Mouse (Mus musculus): ENCODE measurements at regions not wholly inside any gene's neighbourhood (a gene's known extent, or its start where the extent isn't known, plus 50 kb on each side); places are given as distances from the start of the nearest gene placed in this dataset.

- H3K27ac ChIP-seq (ENCODE audit: insufficient read depth, low read depth, low read length), result no peak overlapping the region
- WGBS, result 90% methylated on average over 5 of the region's 5 CpGs
- TF ChIP-seq CTCF (IDR thresholded peaks at IDR 0.05; ENCODE audit: extremely low read depth, insufficient read length, insufficient replicate concordance, low read depth, low read length) (no peak), POLR2A (IDR thresholded peaks at IDR 0.05; ENCODE audit: low read depth, low read length) (no peak)
These were observed 136.0 kb downstream of the 4933412E24Rik start for GRCm38 (mm10) chr15:59880426-59880825.

DNA sequence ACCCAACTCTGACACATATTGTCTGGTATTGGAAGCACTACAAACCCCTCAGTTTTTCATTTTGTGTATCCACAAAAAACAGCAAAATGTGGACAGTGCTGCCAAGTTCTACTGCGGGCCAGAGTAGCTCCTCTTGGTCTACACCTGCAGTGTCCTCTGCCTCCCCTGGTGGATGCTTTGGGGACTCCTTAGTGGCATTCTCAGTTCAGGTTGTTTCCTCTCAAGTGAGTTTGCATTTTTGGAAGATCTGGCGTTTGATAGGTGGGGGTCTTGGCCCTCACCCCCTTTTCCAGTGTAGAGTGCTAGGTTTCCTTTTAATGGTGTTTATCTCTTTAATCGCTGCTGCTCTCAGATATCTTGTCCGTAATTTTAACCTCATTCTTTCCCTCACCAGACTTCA lies 137.1 kb downstream of the 4933412E24Rik start:
- Histone ChIP-seq H3K36me3 (ENCODE audit: control insufficient read depth, insufficient read depth, low read length) (no peaks in the 10 kb centered on the region), H3K27me3 (ENCODE audit: control insufficient read depth, insufficient read depth, low read length) (no peaks in the 10 kb centered on the region; the same call in 1 of the 2 replicates), H3K4me3 (ENCODE audit: low read depth, low read length) (no peak overlapping the region), H3K4me1 (ENCODE audit: control insufficient read depth, insufficient read depth, insufficient read length, low read length) (no peaks in the 10 kb centered on the region), H3K27ac (ENCODE audit: insufficient read depth, low read depth, low read length) (no peak overlapping the region)
- WGBS, result 72% methylated on average over 4 of the region's 4 CpGs
- TF ChIP-seq POLR2A (IDR thresholded peaks at IDR 0.05; ENCODE audit: low read depth, low read length) (no peak), CTCF (IDR thresholded peaks at IDR 0.05; ENCODE audit: extremely low read depth, insufficient read length, insufficient replicate concordance, low read depth, low read length) (no peak; the same call in 1 of the 2 replicates)

More at GRCm38 (mm10) chr15:59880426-59880825, 136.0 kb downstream of the 4933412E24Rik start:
- H3K27me3 ChIP-seq (ENCODE audit: control insufficient read depth, insufficient read depth, low read length), result no peaks in the 10 kb centered on the region; the same call in 1 of the 2 replicates
- H3K4me3 ChIP-seq (ENCODE audit: low read depth, low read length), result no peak overlapping the region
- no peaks in the 10 kb centered on the region for H3K4me1 ChIP-seq (ENCODE audit: control insufficient read depth, insufficient read depth, insufficient read length, low read length)
- no peaks in the 10 kb centered on the region for H3K36me3 ChIP-seq (ENCODE audit: control insufficient read depth, insufficient read depth, low read length)

DNA sequence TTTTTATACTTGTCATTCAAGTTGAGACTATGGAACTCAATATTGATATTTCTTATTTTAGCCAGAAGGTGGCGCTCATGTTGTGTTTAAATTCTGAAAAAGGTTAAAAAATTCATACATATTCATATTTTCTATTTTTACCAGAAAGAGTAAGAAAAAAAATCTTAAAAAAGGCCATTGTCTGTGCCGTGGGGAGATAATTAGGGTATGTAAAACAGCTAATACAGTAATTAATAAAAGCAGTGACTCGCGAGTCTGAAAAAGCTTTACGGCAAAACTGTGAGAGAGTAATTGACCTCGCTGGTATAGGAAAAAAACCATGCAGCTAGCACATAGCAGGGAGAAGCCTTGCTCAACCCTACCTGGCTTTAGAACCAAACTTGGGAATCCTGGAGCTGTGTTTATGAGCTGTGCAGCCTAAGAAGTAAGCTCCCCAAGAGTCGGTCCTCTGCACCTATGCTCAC lies 140.1 kb downstream of the 4933412E24Rik start:
- TF ChIP-seq CTCF (IDR thresholded peaks at IDR 0.05; ENCODE audit: extremely low read depth, insufficient read length, insufficient replicate concordance, low read depth, low read length) (no peak), POLR2A (IDR thresholded peaks at IDR 0.05; ENCODE audit: low read depth, low read length) (no peak)
- no peak overlapping the region for H3K27ac ChIP-seq (ENCODE audit: insufficient read depth, low read depth, low read length)
- no peaks in the 10 kb centered on the region; the same call in 1 of the 2 replicates for H3K27me3 ChIP-seq (ENCODE audit: control insufficient read depth, insufficient read depth, low read length)
- 74% methylated on average over 7 of the region's 7 CpGs for WGBS
- H3K4me1 ChIP-seq (ENCODE audit: control insufficient read depth, insufficient read depth, insufficient read length, low read length), result no peaks in the 10 kb centered on the region
- H3K4me3 ChIP-seq (ENCODE audit: low read depth, low read length), result no peak overlapping the region
- no peaks in the 10 kb centered on the region for H3K36me3 ChIP-seq (ENCODE audit: control insufficient read depth, insufficient read depth, low read length)

DNA sequence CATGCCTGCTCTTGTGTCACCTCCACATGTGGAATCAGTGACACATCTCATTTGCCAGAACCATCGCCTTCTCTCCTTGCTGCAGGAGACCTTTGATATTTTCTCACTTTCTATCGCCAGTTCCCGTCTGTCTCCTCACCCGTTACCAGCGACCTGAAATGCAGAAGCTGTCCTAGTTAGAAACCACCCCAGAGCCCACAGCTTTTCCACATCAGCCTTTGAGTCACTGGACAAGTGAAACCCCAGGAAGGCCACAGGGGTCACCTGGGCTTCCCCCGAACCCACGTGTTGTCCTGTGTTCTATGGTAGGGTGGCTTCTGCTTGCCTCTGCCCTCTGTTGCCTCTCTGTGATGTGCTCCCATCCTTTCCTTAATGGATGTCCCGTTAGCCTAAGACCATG lies 149.7 kb downstream of the 4933412E24Rik start:
- TF ChIP-seq CTCF (IDR thresholded peaks at IDR 0.05; ENCODE audit: extremely low read depth, insufficient read length, insufficient replicate concordance, low read depth, low read length) (no peak), POLR2A (IDR thresholded peaks at IDR 0.05; ENCODE audit: low read depth, low read length) (no peak)
- WGBS, result 85% methylated on average over 8 of the region's 8 CpGs
- 0 out of 2 replicates have a peak, but pooled peaks cover 2% of the 10 kb centered on the region for H3K4me1 ChIP-seq (ENCODE audit: control insufficient read depth, insufficient read depth, insufficient read length, low read length)
- no peak overlapping the region for H3K4me3 ChIP-seq (ENCODE audit: low read depth, low read length)
- no peaks in the 10 kb centered on the region for H3K36me3 ChIP-seq (ENCODE audit: control insufficient read depth, insufficient read depth, low read length)
- H3K27ac ChIP-seq (ENCODE audit: insufficient read depth, low read depth, low read length), result no peak overlapping the region
- no peaks in the 10 kb centered on the region for H3K27me3 ChIP-seq (ENCODE audit: control insufficient read depth, insufficient read depth, low read length)

DNA sequence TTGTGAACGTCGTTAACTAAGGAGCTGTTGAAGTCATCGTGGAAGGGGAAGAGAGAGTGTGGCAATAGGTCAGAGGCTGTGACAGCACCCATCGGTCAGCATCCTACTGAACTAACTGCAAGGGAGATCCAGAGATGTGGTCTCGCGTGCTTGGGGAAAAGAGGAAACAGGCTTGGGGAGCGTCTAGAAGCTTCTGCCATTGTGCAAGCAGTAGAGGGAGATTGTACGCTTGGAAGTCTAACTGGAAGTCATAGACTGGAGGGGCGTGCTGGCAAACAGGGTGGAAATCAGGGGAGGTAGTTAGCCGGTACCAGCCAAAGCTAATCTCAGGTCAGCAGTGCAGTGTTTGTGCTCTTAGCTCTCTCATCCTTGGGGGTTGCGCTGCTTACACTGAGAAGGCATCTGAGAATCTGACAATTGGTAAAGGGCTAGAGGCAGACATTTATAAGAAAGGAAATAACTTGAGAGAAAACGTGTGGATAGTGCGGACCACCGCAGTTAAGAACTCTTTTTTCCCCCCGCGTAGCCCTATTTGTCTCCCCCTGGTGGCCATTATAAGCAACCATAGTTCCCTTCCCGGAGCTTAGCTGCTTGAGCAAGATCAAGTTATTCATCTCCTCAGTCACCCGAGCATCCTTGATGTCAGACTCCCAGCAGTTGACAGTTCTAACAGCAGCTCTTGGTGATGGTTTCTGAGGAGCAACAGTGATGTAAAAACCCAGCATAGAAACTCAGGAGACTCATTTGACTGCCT lies 151.5 kb downstream of the 4933412E24Rik start:
- 0 out of 2 replicates have a peak, but pooled peaks cover 2% of the 10 kb centered on the region for H3K4me1 ChIP-seq (ENCODE audit: control insufficient read depth, insufficient read depth, insufficient read length, low read length)
- H3K36me3 ChIP-seq (ENCODE audit: control insufficient read depth, insufficient read depth, low read length), result no peaks in the 10 kb centered on the region
- H3K27ac ChIP-seq (ENCODE audit: insufficient read depth, low read depth, low read length), result no peak overlapping the region
- TF ChIP-seq CTCF (IDR thresholded peaks at IDR 0.05; ENCODE audit: extremely low read depth, insufficient read length, insufficient replicate concordance, low read depth, low read length) (peak; percentile 74; the same call in 1 of the 2 replicates), POLR2A (IDR thresholded peaks at IDR 0.05; ENCODE audit: low read depth, low read length) (no peak)
- 46% methylated on average over 18 of the region's 18 CpGs for WGBS
- H3K27me3 ChIP-seq (ENCODE audit: control insufficient read depth, insufficient read depth, low read length), result no peaks in the 10 kb centered on the region
- no peak overlapping the region for H3K4me3 ChIP-seq (ENCODE audit: low read depth, low read length)

- no peak overlapping the region for H3K27ac ChIP-seq (ENCODE audit: insufficient read depth, low read depth, low read length)
- WGBS, result 82% methylated on average over 12 of the region's 12 CpGs
- no peaks in the 10 kb centered on the region for H3K4me1 ChIP-seq (ENCODE audit: control insufficient read depth, insufficient read depth, insufficient read length, low read length)
- no peaks in the 10 kb centered on the region for H3K36me3 ChIP-seq (ENCODE audit: control insufficient read depth, insufficient read depth, low read length)
- no peak overlapping the region for H3K4me3 ChIP-seq (ENCODE audit: low read depth, low read length)
- no peak for TF ChIP-seq POLR2A (IDR thresholded peaks at IDR 0.05; ENCODE audit: low read depth, low read length)
- TF ChIP-seq CTCF (IDR thresholded peaks at IDR 0.05; ENCODE audit: extremely low read depth, insufficient read length, insufficient replicate concordance, low read depth, low read length), result no peak
- no peaks in the 10 kb centered on the region for H3K27me3 ChIP-seq (ENCODE audit: control insufficient read depth, insufficient read depth, low read length)
These were observed 164.0 kb downstream of the 4933412E24Rik start for GRCm38 (mm10) chr15:59852271-59853000.

Measured in small intestine, adult 2 months (tissue).